Mouse (Mus musculus) gastrocnemius, adult 2 months (tissue): ENCODE data around the gene Ntn3. TPM values are rescaled to one million over a fixed set of nuclear protein-coding genes. Genes with fewer than 3 reads are reported as not detected.

ENCODE experiments used
- DNase-seq: peaks from one replicate; pipeline ENCODE4 v3.0.0; 2022
- H3K27ac ChIP-seq: fragments of 200-600 bp; 2 replicates; pipeline ENCODE4 v1.8.1; 2022; ENCODE audit warnings: mild to moderate bottlenecking
- H3K4me3 ChIP-seq: fragments of 200-600 bp; 2 replicates; pipeline ENCODE4 v1.8.1; 2022; ENCODE audit warnings: mild to moderate bottlenecking, moderate library complexity
- CTCF ChIP-seq: fragments of 200-600 bp; IDR thresholded peaks from 2 replicates; pipeline ENCODE4 v1.8.1; 2022; ENCODE audit warnings: antibody characterized with exemption, mild to moderate bottlenecking, moderate library complexity
- intact Hi-C: fragments of 180-260 bp; cut with DNase I; formaldehyde crosslinking; loops from one replicate; pipeline ENCODE4 v1.15.1; 2025
- microRNA-seq: library from miRNA; unstranded; fragments of <30 nt; microRNA quantifications from one replicate; pipeline ENCODE4 v1.2.0, GENCODE M21; 2021
- total RNA-seq, 2 experiments: library from RNA; stranded (reverse); gene quantifications; 2 replicates each; pipeline ENCODE4 v1.2.3; 2021

Ntn3 gene
- total RNA-seq, 2 experiments from 2014 or later: 0.31 to 0.39 TPM

GRCm38 (mm10) chr17:24155742-24156141 is 53.6 kb downstream of the Ntn3 start:
- no peak for TF ChIP-seq CTCF
- DNase-seq: no peak
- H3K4me3 ChIP-seq: no peak overlapping the region
- intact Hi-C loops: no loop called here
- H3K27ac ChIP-seq: no peak overlapping the region

GRCm38 (mm10) chr17:24154463-24154862 is 54.9 kb downstream of the Ntn3 start:
- TF ChIP-seq CTCF: no peak
- intact Hi-C loops: loop anchor here (5.0 kb wide), 1 partner anchor 153 kb away; no protein-coding TSS in a partner anchor
- Histone ChIP-seq H3K4me3 (no peak overlapping the region), H3K27ac (no peak overlapping the region)
- no peak for DNase-seq

Small RNAs within 50 kb of the gene (microRNA-seq; reads per million reads assigned to microRNA genes)
- not detected for gene Mir5134
- not detected for gene Mir6965

Other genes starting within 250 kb of the Ntn3 start
- gene Prss30, start 229.0 kb downstream of the Ntn3 start, total RNA-seq: not detected
- not detected for gene Prss22, start 211.4 kb downstream of the Ntn3 start, total RNA-seq
- not detected for gene Prss27, start 171.4 kb downstream of the Ntn3 start, total RNA-seq
- gene Kctd5, start 136.0 kb downstream of the Ntn3 start, total RNA-seq: 10 to 100 TPM in 1 of 2 experiments, 1 to 10 TPM in 1; 6.9 to 10.4 TPM
- 10 to 100 TPM; 35.1 to 39.7 TPM for gene Pdpk1, start 58.6 kb downstream of the Ntn3 start, total RNA-seq
- gene Amdhd2, start 45.8 kb downstream of the Ntn3 start, total RNA-seq: 1 to 10 TPM; 8.4 to 8.8 TPM
- 100 to 1,000 TPM; 147 to 152 TPM for gene Atp6v0c, start 39.8 kb downstream of the Ntn3 start, total RNA-seq
- gene Tbc1d24, start 4.0 kb downstream of the Ntn3 start, total RNA-seq: 1 to 10 TPM; 4.0 to 7.1 TPM
- 1 to 10 TPM; 1.4 to 2.5 TPM for gene Tedc2, start 11.3 kb upstream of the Ntn3 start, total RNA-seq
- gene Ccnf, start 42.0 kb upstream of the Ntn3 start, total RNA-seq: under 1 TPM; 0.41 to 0.64 TPM
- gene Abca17, start 141.5 kb upstream of the Ntn3 start, total RNA-seq: not detected
- 1 to 10 TPM; 6.8 to 7.9 TPM for gene Abca3, start 142.4 kb upstream of the Ntn3 start, total RNA-seq
- gene Rnps1, start 205.0 kb upstream of the Ntn3 start, total RNA-seq: 10 to 100 TPM; 51.9 TPM
- gene Eci1, start 217.1 kb upstream of the Ntn3 start, total RNA-seq: 100 to 1,000 TPM; 112 to 209 TPM
- gene Dnase1l2, start 233.6 kb upstream of the Ntn3 start, total RNA-seq: 1 to 10 TPM; 1.4 to 2.2 TPM